Mouse (Mus musculus) testis, adult 2 months (tissue): ENCODE results near the gene Hat1.

ENCODE experiments used
- CTCF ChIP-seq: fragments of 200-500 bp; IDR thresholded peaks from 2 replicates; pipeline ENCODE4 v1.5.1; 2012; ENCODE audit warnings: low read depth, mild to moderate bottlenecking, inconsistent platforms, low read length, moderate library complexity; ENCODE audit not compliant: control insufficient read depth, insufficient read depth, insufficient replicate concordance
- POLR2A ChIP-seq: fragments of 200-500 bp; IDR thresholded peaks from 2 replicates; pipeline ENCODE4 v1.6.1; 2012; ENCODE audit warnings: low read depth, mild to moderate bottlenecking, inconsistent platforms, low read length, moderate library complexity; ENCODE audit not compliant: control insufficient read depth

DNA sequence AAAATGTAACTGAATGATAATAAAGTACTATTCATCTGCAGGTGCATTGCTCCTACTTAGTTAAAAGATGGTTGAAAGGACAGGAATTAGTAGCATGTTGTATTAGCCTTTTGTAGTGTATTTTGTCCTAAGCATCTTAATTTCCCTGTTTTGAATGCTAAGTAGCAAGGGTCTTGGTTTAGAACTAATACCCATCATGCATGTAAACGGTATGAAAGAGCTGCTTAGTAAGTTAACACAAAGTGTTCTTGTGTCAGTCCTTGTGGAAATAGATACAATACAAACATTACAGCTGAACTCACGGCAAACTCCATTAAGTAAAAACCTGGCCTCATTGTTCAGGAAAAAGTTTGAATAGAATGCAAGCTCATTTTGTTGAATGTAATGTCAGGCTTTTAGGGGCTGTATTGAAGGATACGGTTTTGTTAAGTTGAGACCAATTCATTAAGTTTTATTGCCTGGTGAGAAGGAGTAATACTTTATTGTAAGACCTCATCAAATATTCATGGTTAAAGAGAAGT, 30.1 kb downstream of the Hat1 start:
- TF ChIP-seq CTCF (no peak), POLR2A (no peak)
